Mouse (Mus musculus) heart, postnatal 0 days (tissue): Measurements from ENCODE around the gene Ssbp1.

Experiments
- CTCF ChIP-seq: IDR thresholded peaks from 2 replicates; pipeline ENCODE4 v1.5.1; 2016; ENCODE audit warnings: antibody characterized with exemption, control low read depth, low read depth
- EP300 ChIP-seq: IDR thresholded peaks from 2 replicates; pipeline ENCODE4 v1.6.1; 2016; ENCODE audit warnings: antibody characterized with exemption, low read depth

DNA sequence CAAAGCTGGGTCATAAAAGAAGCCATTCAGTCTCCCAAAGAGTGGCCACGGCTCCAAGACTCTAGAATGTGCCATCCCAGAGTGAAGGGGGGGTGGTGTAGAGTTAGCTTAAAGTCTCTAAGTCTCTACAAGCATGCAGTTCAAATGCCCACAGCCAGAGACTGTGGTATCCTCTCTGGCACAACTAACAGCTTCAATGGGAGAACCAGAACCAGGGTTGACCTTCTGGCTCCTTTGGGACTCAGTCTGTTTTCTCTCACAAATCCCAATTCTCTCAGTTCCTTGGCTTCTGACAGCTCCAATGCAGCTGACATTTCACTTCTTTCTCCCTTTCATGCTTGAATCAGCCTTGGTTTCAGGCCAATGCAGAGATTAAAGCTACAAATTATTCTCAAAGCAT lies 48.1 kb upstream of the Ssbp1 start:
- TF ChIP-seq CTCF = no peak
- TF ChIP-seq EP300 = no peak
